Mouse (Mus musculus): ENCODE measurements around the gene Rps10. TPM values are rescaled to one million over a fixed set of nuclear protein-coding genes. Genes with fewer than 3 reads are reported as not detected.

Gene Rps10
- polyA plus RNA-seq, 1 experiment from 2014 or later, result 583 TPM

DNA sequence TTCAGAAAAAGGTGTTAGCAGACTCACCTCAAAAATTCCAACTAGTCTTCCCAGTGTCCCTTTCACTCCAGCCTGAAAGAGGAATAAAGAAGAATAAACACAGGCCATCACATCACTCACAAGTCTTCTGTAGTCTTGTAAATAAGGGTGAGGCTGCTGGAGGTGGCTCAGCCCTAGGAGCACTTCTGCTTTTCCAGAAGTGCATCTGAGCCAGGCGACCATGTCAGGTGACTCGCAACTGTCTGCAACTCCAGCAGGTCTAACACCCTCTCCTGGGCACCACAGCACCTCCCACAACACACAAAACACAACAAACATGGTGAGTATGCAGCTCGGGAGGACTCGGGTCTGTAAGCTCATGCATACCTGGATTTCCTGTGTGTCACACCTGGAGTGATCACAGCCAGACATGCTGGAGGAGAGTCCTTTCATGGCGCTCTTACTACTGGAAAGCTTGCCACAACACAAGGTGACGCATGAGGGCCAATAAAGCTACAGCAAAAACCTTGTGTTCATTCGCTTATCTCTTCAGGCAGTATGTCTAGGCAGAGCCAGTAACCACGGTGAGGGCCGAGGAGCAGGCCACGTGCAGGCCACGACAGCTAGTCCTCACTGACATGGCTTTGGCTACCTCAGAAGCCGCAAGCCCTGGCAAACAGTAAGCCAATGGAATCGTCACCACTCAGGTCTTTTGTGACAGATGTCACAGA lies 53.1 kb downstream of the Rps10 start:
- Histone ChIP-seq H3K27ac (no peak overlapping the region), H3K4me3 (no peak overlapping the region), H3K9ac (0 out of 2 replicates have a peak overlapping the region, but pooled peaks have one; percentile 19), H3K4me2 (no peak overlapping the region), H3K4me1 (replicated peaks) (peaks cover 9% of the 10 kb centered on the region; the same call in 1 of the 2 replicates), H3K36me3 (peaks cover 89% of the 10 kb centered on the region), H3K27me3 (no peaks in the 10 kb centered on the region), H3K9me3 (no peaks in the 10 kb centered on the region)
- no peak for ATAC-seq (ENCODE audit: low FRiP score)
- 91% methylated on average over 13 of the region's 13 CpGs for WGBS

Other genes with a start within 250 kb of the Rps10 start
- 4.8 and 5.2 TPM in 2 replicates for gene Grm4, start 115.3 kb downstream of the Rps10 start, polyA plus RNA-seq (2015; fragmentation: Nextera tagmentation; extraction: Ambion mirVana)
- 113 and 126 TPM in 2 replicates for gene Hmga1, start 80.2 kb downstream of the Rps10 start, polyA plus RNA-seq (2015; fragmentation: Nextera tagmentation; extraction: Ambion mirVana)
- gene AI413582, start 70.9 kb downstream of the Rps10 start, polyA plus RNA-seq (2015; fragmentation: Nextera tagmentation; extraction: Ambion mirVana), result 43.5 and 44.8 TPM in 2 replicates
- 225 and 235 TPM in 2 replicates for gene Nudt3, start 13.2 kb downstream of the Rps10 start, polyA plus RNA-seq (2015; fragmentation: Nextera tagmentation; extraction: Ambion mirVana)
- not detected in 2 replicates for gene RPS10-NUDT3, start 1.4 kb downstream of the Rps10 start, polyA plus RNA-seq (2015; fragmentation: Nextera tagmentation; extraction: Ambion mirVana)
- 27.9 and 31.0 TPM in 2 replicates for gene Pacsin1, start 18.8 kb upstream of the Rps10 start, polyA plus RNA-seq (2015; fragmentation: Nextera tagmentation; extraction: Ambion mirVana)
- gene Spdef, start 92.3 kb upstream of the Rps10 start, polyA plus RNA-seq (2015; fragmentation: Nextera tagmentation; extraction: Ambion mirVana), result 0.60 TPM in 2 replicates
- gene D17Wsu92e, start 184.0 kb upstream of the Rps10 start, polyA plus RNA-seq (2015; fragmentation: Nextera tagmentation; extraction: Ambion mirVana), result 10.0 and 10.1 TPM in 2 replicates
- 260 and 270 TPM in 2 replicates for gene Snrpc, start 201.5 kb upstream of the Rps10 start, polyA plus RNA-seq (2015; fragmentation: Nextera tagmentation; extraction: Ambion mirVana)
- 5.6 and 6.7 TPM in 2 replicates for gene Uhrf1bp1, start 219.8 kb upstream of the Rps10 start, polyA plus RNA-seq (2015; fragmentation: Nextera tagmentation; extraction: Ambion mirVana)